Mouse (Mus musculus) macrophage (primary cell): ENCODE results near the gene Strap. TPM values are rescaled to one million over a fixed set of nuclear protein-coding genes. Genes with fewer than 3 reads are reported as not detected.
A peak's percentile ranks its signal among the peaks of the same experiment; 100 is the strongest.

ENCODE experiments used
- H3K27ac ChIP-seq: fragments of 350-480 bp; formaldehyde crosslinking; 2 replicates; pipeline ENCODE4 v1.9.0; 2021
- H3K36me3 ChIP-seq: fragments of 350-480 bp; formaldehyde crosslinking; 2 replicates; pipeline ENCODE4 v1.9.0; 2021; ENCODE audit errors: inconsistent target
- H3K4me3 ChIP-seq: fragments of 350-480 bp; formaldehyde crosslinking; 2 replicates; pipeline ENCODE4 v1.9.0; 2021; ENCODE audit errors: inconsistent target
- H3K79me2 ChIP-seq: fragments of 350-480 bp; formaldehyde crosslinking; 2 replicates; pipeline ENCODE4 v1.9.0; 2021; ENCODE audit errors: inconsistent target
- WGBS: methylation state at CpG from one replicate; pipeline ENCODE4 v1.1.7; 2026; ENCODE audit warnings: inconsistent platforms; ENCODE audit not compliant: missing documents; 5-methylcytosine and 5-hydroxymethylcytosine counted together
- polyA plus RNA-seq: library from polyadenylated mRNA; stranded (reverse); fragments of 250-400 nt; gene quantifications from 3 replicates; pipeline ENCODE4 v1.2.4, GENCODE M21; 2018; ENCODE audit warnings: inconsistent platforms

Strap gene
- polyA plus RNA-seq, 1 experiment from 2014 or later, result 67.4 TPM

DNA sequence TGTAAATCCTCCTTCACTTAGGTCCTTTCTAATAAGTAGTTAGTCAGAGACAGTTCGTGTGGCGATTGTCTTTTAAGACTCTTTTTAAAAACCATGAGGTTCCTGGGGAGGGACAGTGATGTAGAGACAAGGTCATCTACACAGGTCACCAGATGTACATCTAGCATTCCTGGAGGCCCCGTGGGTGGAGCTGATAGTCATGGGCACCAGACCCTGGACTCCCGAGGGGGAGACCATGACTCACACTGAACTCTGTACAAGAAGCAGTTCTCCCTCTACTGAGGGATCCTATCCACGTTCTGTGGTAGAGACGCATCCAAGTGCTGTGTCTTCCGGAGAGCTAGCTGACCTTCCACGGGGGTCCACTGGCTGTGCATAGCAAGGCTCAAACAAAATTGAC is 42.1 kb downstream of the Strap start:
- peaks cover 13% of the 10 kb centered on the region; the same call in 1 of the 2 replicates for H3K79me2 ChIP-seq
- peaks cover 22% of the 10 kb centered on the region for H3K36me3 ChIP-seq
- WGBS, result 95% methylated on average over 8 of the region's 8 CpGs
- no peak overlapping the region for H3K4me3 ChIP-seq
- H3K27ac ChIP-seq, result no peak overlapping the region

GRCm38 (mm10) chr6:137783899-137784637 is 49.2 kb downstream of the Strap start:
- Histone ChIP-seq H3K79me2 (no peaks in the 10 kb centered on the region), H3K27ac (peak overlapping the region; percentile 31), H3K4me3 (no peak overlapping the region), H3K36me3 (peaks cover 47% of the 10 kb centered on the region)
- WGBS, result 85% methylated on average over 7 of the region's 7 CpGs

DNA sequence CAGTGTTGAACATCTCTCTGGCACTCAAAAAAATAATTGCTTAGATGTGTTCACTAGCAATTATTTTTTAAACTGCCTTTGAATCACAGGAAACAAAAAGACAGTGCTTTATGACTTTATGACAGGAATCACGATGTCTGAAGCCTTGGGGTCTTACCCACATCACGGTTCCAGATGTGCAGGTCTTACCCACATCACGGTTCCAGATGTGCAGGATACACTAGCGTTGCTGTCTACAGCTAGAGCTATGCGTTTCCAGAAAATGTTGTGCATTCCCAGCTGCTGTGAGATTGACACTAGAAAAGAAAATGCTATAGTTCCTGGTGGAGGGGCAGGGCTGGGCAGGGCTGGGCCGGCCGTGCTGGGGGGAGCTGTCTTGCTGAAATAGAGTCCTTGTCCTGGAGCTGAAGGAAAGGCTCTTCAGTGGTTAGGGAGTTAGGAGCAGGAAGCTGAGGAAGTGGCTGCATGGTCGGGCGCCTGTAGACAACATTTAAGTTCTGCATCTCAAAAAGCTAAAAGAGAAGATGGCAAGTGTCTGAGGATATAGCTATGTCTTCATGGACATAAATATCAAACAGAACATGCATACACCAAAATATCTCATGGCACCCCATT is 54.2 kb downstream of the Strap start:
- H3K27ac ChIP-seq, result no peak overlapping the region
- peaks cover 17% of the 10 kb centered on the region; the same call in 1 of the 2 replicates for H3K36me3 ChIP-seq
- no peak overlapping the region for H3K4me3 ChIP-seq
- H3K79me2 ChIP-seq, result no peaks in the 10 kb centered on the region
- WGBS, result 48% methylated on average over 9 of the region's 9 CpGs

DNA sequence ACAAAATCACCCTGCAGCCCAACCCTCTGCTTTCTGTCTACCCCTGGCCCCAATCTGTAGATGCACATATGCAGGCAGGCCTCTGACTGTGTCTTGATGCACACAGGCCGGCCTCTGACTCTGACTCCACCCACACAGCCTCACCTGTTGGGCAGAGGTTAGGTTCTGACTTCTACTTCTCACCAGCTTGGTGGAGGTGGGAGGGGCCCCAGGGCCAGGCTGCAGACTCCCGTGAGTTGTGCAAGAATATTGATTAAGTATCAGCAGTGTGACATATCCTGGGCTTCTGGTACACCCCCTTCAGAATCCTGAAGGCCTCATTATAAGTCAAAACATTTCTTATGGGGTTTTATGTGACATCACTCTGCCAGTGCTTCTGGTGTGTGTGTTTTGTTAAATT is 54.8 kb downstream of the Strap start:
- H3K27ac ChIP-seq, result no peak overlapping the region
- no peaks in the 10 kb centered on the region for H3K79me2 ChIP-seq
- no peak overlapping the region for H3K4me3 ChIP-seq
- H3K36me3 ChIP-seq, result peaks cover 17% of the 10 kb centered on the region; the same call in 1 of the 2 replicates
- WGBS, result 88% methylated on average over 2 of the region's 2 CpGs

GRCm38 (mm10) chr6:137795494-137795893 is 60.6 kb downstream of the Strap start:
- Histone ChIP-seq H3K36me3 (peaks cover 45% of the 10 kb centered on the region), H3K27ac (no peak overlapping the region), H3K4me3 (no peak overlapping the region), H3K79me2 (no peaks in the 10 kb centered on the region)
- WGBS, result 39% methylated on average over 2 of the region's 2 CpGs

GRCm38 (mm10) chr6:137796596-137797567 is 62.0 kb downstream of the Strap start:
- no peak overlapping the region for H3K4me3 ChIP-seq
- H3K27ac ChIP-seq, result no peak overlapping the region
- no peaks in the 10 kb centered on the region for H3K79me2 ChIP-seq
- WGBS, result 85% methylated on average over 29 of the region's 29 CpGs
- peaks cover 55% of the 10 kb centered on the region for H3K36me3 ChIP-seq

DNA sequence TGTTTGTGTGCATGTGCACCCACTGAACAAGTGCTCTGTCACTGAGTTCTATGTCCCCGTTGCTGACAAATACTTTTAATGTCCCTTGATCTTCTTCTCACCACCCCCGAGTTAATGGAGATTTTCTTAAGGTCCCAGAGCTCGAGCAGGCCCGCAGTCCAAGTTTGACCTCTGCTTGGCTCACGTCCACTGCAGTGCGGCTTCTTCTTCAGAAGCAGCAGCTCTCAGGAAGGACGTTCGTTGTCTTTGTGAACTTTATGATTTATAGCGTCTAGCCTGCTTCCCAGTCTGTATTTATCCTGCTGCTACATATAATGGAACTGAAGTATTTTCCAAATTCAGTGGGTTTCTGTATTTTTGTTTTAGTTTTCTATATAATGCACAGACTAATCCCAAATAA is 64.4 kb downstream of the Strap start:
- 96% methylated on average over 9 of the region's 9 CpGs for WGBS
- Histone ChIP-seq H3K4me3 (no peak overlapping the region), H3K27ac (no peak overlapping the region), H3K79me2 (no peaks in the 10 kb centered on the region), H3K36me3 (peaks cover 60% of the 10 kb centered on the region)

Other genes starting within 250 kb of the Strap start
- 9.1 to 18.8 TPM (median 10.9 TPM) in 3 replicates for gene Eps8, start 80.2 kb upstream of the Strap start, polyA plus RNA-seq
- gene Dera, start 19.5 kb downstream of the Strap start, polyA plus RNA-seq, result 36.4 to 68.9 TPM (median 41.2 TPM) in 3 replicates